In the genomic region with DNA sequence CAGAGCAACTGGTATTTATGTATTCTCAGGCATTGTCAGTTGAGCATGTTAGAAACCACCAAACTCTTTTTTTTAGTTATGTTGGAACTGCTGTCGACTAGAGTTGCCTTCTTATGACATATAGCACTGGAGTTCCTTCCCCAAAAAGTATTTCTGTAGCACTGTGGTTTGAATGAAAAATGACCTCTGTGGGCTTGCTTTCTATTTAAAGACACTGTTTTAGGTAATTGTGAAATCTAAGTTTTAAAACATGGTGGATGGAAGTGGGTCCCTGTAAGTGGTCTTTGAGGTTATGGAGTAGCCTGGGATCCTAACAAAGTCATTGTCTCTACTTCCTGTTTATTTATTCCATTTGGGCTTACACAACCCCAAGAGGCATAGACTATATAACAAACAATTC, we compare ENCODE assay signal across 27 mouse cellular contexts.
DNase-seq lines count a peak whose midpoint lies in the region; ATAC-seq and TF ChIP-seq lines count a peak whose summit lies in the region.
"Had no signal": no experiment of that assay in that cellular context is flagged by ENCODE, and none has a peak within 500 bp of the region (broad histone marks: within the 10 kb centered on the region; RNA-seq: fewer than 3 reads in every experiment).

No protein-coding gene starts in this region.

- 70% methylated on average over 1 of the region's 1 CpGs for WGBS in stomach, postnatal 0 days
- WGBS in heart, embryonic 12.5 days, result 74% methylated on average over 1 of the region's 1 CpGs

- no peak for DNase-seq in stomach, postnatal 0 days (ENCODE audit: low spot score)
- DNase-seq: adrenal gland, adult 2 months; adrenal gland, postnatal 10 days; adrenal gland, postnatal 25 days; B cell, adult 2 months; cerebellum, adult 11-12 months; cerebellum, adult 2 months; cerebellum, adult 9-10 months; cerebellum, postnatal 10 days; cerebellum, postnatal 25 days; embryo, embryonic 11 days had no signal

- no peaks in the 10 kb centered on the region for H3K9me3 ChIP-seq in stomach, postnatal 0 days (ENCODE audit: control insufficient read depth, low read length)
- H3K9me3 ChIP-seq in heart, embryonic 12.5 days (replicated peaks), result no peaks in the 10 kb centered on the region
- H3K9me3 ChIP-seq: embryonic facial prominence, embryonic 13.5 days; embryonic facial prominence, embryonic 15.5 days; forebrain, embryonic 10.5 days; forebrain, embryonic 12.5 days; G1E had no signal

- no peaks in the 10 kb centered on the region for H3K27me3 ChIP-seq in stomach, postnatal 0 days (ENCODE audit: control insufficient read depth, insufficient read depth, low read length)
- no peaks in the 10 kb centered on the region for H3K27me3 ChIP-seq in heart, embryonic 12.5 days (replicated peaks)
- H3K27me3 ChIP-seq: CH12.LX; embryonic facial prominence, embryonic 13.5 days; embryonic facial prominence, embryonic 15.5 days; forebrain, embryonic 12.5 days had no signal

- H3K4me3 ChIP-seq in stomach, postnatal 0 days (ENCODE audit: low read depth, low read length), result no peak overlapping the region
- H3K4me3 ChIP-seq in heart, embryonic 12.5 days, result no peak overlapping the region
- H3K4me3 ChIP-seq: embryonic facial prominence, embryonic 13.5 days; embryonic facial prominence, embryonic 15.5 days; erythroblast, embryonic 14.5 days; forebrain, embryonic 10.5 days; forebrain, embryonic 12.5 days had no signal

- no peak overlapping the region for H3K9ac ChIP-seq in stomach, postnatal 0 days (ENCODE audit: low read length)
- H3K9ac ChIP-seq in heart, embryonic 12.5 days, result no peak overlapping the region
- H3K9ac ChIP-seq: embryonic facial prominence, embryonic 13.5 days; embryonic facial prominence, embryonic 15.5 days; forebrain, embryonic 12.5 days had no signal

- peak; percentile 87 for ATAC-seq in common myeloid progenitor, adult 5-6 weeks (replicated peaks; ENCODE audit: low read depth, poor library complexity, severe bottlenecking)
- peak; percentile 87 to 89 for ATAC-seq in hematopoietic stem cell, adult 5-6 weeks (replicated peaks in 1 of 2; ENCODE audit: insufficient read depth in 1 of 2, low FRiP score in 2 of 2, low TSS enrichment in 1 of 2, low read depth in 1 of 2, poor library complexity in 2 of 2, severe bottlenecking in 2 of 2)
- peak; percentile 87 for ATAC-seq in megakaryocyte progenitor cell, adult 5-6 weeks (replicated peaks; ENCODE audit: poor library complexity)
- no peak for ATAC-seq in stomach, postnatal 0 days (ENCODE audit: low FRiP score, low TSS enrichment)
- ATAC-seq in heart, embryonic 12.5 days (ENCODE audit: insufficient number of reproducible peaks, low FRiP score), result no peak
- ATAC-seq: activated CD4-positive, CD25-positive, alpha-beta regulatory T cell, adult 4 months; CD4-positive, CD25-positive, alpha-beta regulatory T cell, adult 4 months; forebrain, embryonic 14.5 days; forebrain, embryonic 16.5 days; Patski had no signal

- no peak overlapping the region for H3K27ac ChIP-seq in stomach, postnatal 0 days (replicated peaks)
- no peak overlapping the region for H3K27ac ChIP-seq in heart, embryonic 12.5 days (ENCODE audit: poor library complexity, severe bottlenecking)
- H3K27ac ChIP-seq: embryonic facial prominence, embryonic 13.5 days; embryonic facial prominence, embryonic 15.5 days; forebrain, embryonic 10.5 days; forebrain, embryonic 12.5 days had no signal

- no peaks in the 10 kb centered on the region for H3K36me3 ChIP-seq in stomach, postnatal 0 days (ENCODE audit: control insufficient read depth, insufficient read depth, low read length)
- no peaks in the 10 kb centered on the region for H3K36me3 ChIP-seq in heart, embryonic 12.5 days
- H3K36me3 ChIP-seq: embryonic facial prominence, embryonic 13.5 days; embryonic facial prominence, embryonic 15.5 days; forebrain, embryonic 10.5 days; forebrain, embryonic 12.5 days; G1E had no signal

- no peaks in the 10 kb centered on the region for H3K4me1 ChIP-seq in stomach, postnatal 0 days (replicated peaks; ENCODE audit: control insufficient read depth, insufficient read depth)
- peaks cover 4% of the 10 kb centered on the region; the same call in 1 of the 2 replicates for H3K4me1 ChIP-seq in heart, embryonic 12.5 days (replicated peaks)
- H3K4me1 ChIP-seq: embryonic facial prominence, embryonic 13.5 days; embryonic facial prominence, embryonic 15.5 days; forebrain, embryonic 10.5 days; forebrain, embryonic 12.5 days had no signal

- no peak for TF ChIP-seq CTCF in stomach, postnatal 0 days (IDR thresholded peaks at IDR 0.05; ENCODE audit: low read depth)

- no peak for TF ChIP-seq EP300 in stomach, postnatal 0 days (optimal IDR thresholded peaks at IDR 0.05)

- no peak overlapping the region for H3K4me2 ChIP-seq in stomach, postnatal 0 days (replicated peaks; ENCODE audit: low read depth)
- H3K4me2 ChIP-seq in heart, embryonic 12.5 days, result no peak overlapping the region
- H3K4me2 ChIP-seq: embryonic facial prominence, embryonic 13.5 days; embryonic facial prominence, embryonic 15.5 days; forebrain, embryonic 12.5 days had no signal

Comparison
In these comparisons a context has a peak if more than half of its experiments do, and no peak if none do; other contexts are left out.
1. ATAC-seq: peak in common myeloid progenitor, adult 5-6 weeks (single experiment), hematopoietic stem cell, adult 5-6 weeks (2 of 2) and megakaryocyte progenitor cell, adult 5-6 weeks (single experiment); none in stomach, postnatal 0 days (single experiment) and heart, embryonic 12.5 days (single experiment).